Mouse (Mus musculus): ENCODE measurements around the gene Cdc14a. TPM values are rescaled to one million over a fixed set of nuclear protein-coding genes. Genes with fewer than 3 reads are reported as not detected.

Cdc14a gene
- total and polyA plus RNA-seq, 3 experiments = 9.3 to 29.9 (median 18.9) TPM

DNA sequence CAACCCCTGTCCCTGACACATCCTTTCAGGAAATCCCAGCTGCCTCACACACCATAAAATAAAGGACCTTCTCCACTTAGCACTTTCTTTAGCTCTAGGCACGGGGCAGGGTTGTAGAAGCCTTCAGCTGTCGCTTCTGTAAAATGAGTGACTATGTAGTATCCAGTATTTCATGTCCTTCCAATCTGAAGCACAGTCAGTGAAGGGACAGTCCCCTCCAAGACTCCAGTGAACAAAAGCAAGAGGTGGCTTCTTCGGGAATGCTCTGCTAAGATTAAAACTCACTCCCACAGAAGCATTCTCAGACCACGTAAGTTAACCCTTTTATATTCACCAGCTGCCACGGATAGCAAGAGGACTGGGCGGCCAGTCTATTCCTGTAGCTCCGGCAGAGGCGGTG, 14.3 kb downstream of the Cdc14a start:
- ATAC-seq (ENCODE audit: extremely low read depth, insufficient number of reproducible peaks, low FRiP score, poor library complexity, severe bottlenecking) = no peak
- Histone ChIP-seq H3K4me1 (ENCODE audit: insufficient read depth, low read depth, low read length) (peaks cover 4% of the 10 kb centered on the region; the same call in 1 of the 2 replicates), H3K4me3 (ENCODE audit: low read depth, low read length) (no peak overlapping the region), H3K36me3 (replicated peaks) (peaks cover 53% of the 10 kb centered on the region), H3K27me3 (ENCODE audit: insufficient read depth, low read length) (no peaks in the 10 kb centered on the region), H3K9me3 (replicated peaks) (no peaks in the 10 kb centered on the region)
- TF ChIP-seq GATA2 (IDR thresholded peaks at IDR 0.05; ENCODE audit: borderline replicate concordance, low read depth, low read length) (no peak), CTCF (IDR thresholded peaks at IDR 0.05; ENCODE audit: low read depth, low read length) (no peak), GATA1 (IDR thresholded peaks at IDR 0.05; ENCODE audit: borderline replicate concordance, low read length) (no peak), TAL1 (conservative IDR thresholded peaks at IDR 0.05; ENCODE audit: low read depth, low read length) (no peak), POLR2AphosphoS5 (IDR thresholded peaks at IDR 0.05; ENCODE audit: insufficient replicate concordance, low read depth, low read length) (no peak)
- DNase-seq (ENCODE audit: low spot score) = no peak

GRCm38 (mm10) chr3:116408856-116409255, 15.0 kb downstream of the Cdc14a start:
- Histone ChIP-seq H3K4me1 (ENCODE audit: insufficient read depth, low read depth, low read length) (peaks cover 4% of the 10 kb centered on the region; the same call in 1 of the 2 replicates), H3K4me3 (ENCODE audit: low read depth, low read length) (no peak overlapping the region), H3K36me3 (replicated peaks) (peaks cover 51% of the 10 kb centered on the region), H3K27me3 (ENCODE audit: insufficient read depth, low read length) (no peaks in the 10 kb centered on the region), H3K9me3 (replicated peaks) (no peaks in the 10 kb centered on the region)
- no peak for ATAC-seq (ENCODE audit: extremely low read depth, insufficient number of reproducible peaks, low FRiP score, poor library complexity, severe bottlenecking)
- no peak for DNase-seq (ENCODE audit: low spot score)
- TF ChIP-seq CTCF (IDR thresholded peaks at IDR 0.05; ENCODE audit: low read depth, low read length) (no peak), GATA1 (IDR thresholded peaks at IDR 0.05; ENCODE audit: borderline replicate concordance, low read length) (no peak), POLR2AphosphoS5 (IDR thresholded peaks at IDR 0.05; ENCODE audit: insufficient replicate concordance, low read depth, low read length) (no peak), TAL1 (conservative IDR thresholded peaks at IDR 0.05; ENCODE audit: low read depth, low read length) (no peak), GATA2 (IDR thresholded peaks at IDR 0.05; ENCODE audit: borderline replicate concordance, low read depth, low read length) (no peak)

- no peak for DNase-seq (ENCODE audit: low spot score)
- Histone ChIP-seq H3K4me3 (ENCODE audit: low read depth, low read length) (no peak overlapping the region), H3K9me3 (replicated peaks) (no peaks in the 10 kb centered on the region), H3K27me3 (ENCODE audit: insufficient read depth, low read length) (no peaks in the 10 kb centered on the region), H3K36me3 (replicated peaks) (peaks cover 46% of the 10 kb centered on the region), H3K4me1 (ENCODE audit: insufficient read depth, low read depth, low read length) (peaks cover 2% of the 10 kb centered on the region; the same call in 1 of the 2 replicates)
- no peak for ATAC-seq (ENCODE audit: extremely low read depth, insufficient number of reproducible peaks, low FRiP score, poor library complexity, severe bottlenecking)
- TF ChIP-seq CTCF (IDR thresholded peaks at IDR 0.05; ENCODE audit: low read depth, low read length) (no peak), GATA1 (IDR thresholded peaks at IDR 0.05; ENCODE audit: borderline replicate concordance, low read length) (no peak), GATA2 (IDR thresholded peaks at IDR 0.05; ENCODE audit: borderline replicate concordance, low read depth, low read length) (no peak), TAL1 (conservative IDR thresholded peaks at IDR 0.05; ENCODE audit: low read depth, low read length) (no peak), POLR2AphosphoS5 (IDR thresholded peaks at IDR 0.05; ENCODE audit: insufficient replicate concordance, low read depth, low read length) (no peak)
Measured at GRCm38 (mm10) chr3:116405516-116405915, 18.3 kb downstream of the Cdc14a start.

DNA sequence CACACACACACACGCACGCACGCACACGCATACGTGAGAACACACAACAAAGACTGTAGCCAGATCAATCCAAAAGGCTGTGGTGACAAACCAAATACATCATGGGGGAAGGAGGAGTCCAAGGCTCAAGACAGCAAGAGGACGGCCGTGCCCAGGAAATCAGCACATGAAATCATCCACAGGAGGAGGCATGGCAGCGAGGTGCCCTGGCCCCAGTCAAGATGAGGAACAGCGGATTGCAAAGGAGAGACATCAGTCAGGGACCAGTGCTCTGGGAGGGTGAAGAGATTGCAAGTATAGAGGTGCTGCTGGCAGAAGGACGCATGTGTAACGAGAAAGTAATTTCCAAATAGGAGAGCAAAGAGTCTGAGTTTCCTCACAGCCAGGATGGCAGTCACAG, 22.4 kb downstream of the Cdc14a start:
- Histone ChIP-seq H3K27me3 (ENCODE audit: insufficient read depth, low read length) (no peaks in the 10 kb centered on the region), H3K4me3 (ENCODE audit: low read depth, low read length) (no peak overlapping the region), H3K9me3 (replicated peaks) (no peaks in the 10 kb centered on the region), H3K4me1 (ENCODE audit: insufficient read depth, low read depth, low read length) (peaks cover 3% of the 10 kb centered on the region; the same call in 1 of the 2 replicates), H3K36me3 (replicated peaks) (peaks cover 42% of the 10 kb centered on the region)
- DNase-seq (ENCODE audit: low spot score) (no peak), ATAC-seq (ENCODE audit: extremely low read depth, insufficient number of reproducible peaks, low FRiP score, poor library complexity, severe bottlenecking) (no peak)
- TF ChIP-seq CTCF (IDR thresholded peaks at IDR 0.05; ENCODE audit: low read depth, low read length) = no peak
- TF ChIP-seq TAL1 (conservative IDR thresholded peaks at IDR 0.05; ENCODE audit: low read depth, low read length) = no peak
- TF ChIP-seq POLR2AphosphoS5 (IDR thresholded peaks at IDR 0.05; ENCODE audit: insufficient replicate concordance, low read depth, low read length) = no peak
- TF ChIP-seq GATA1 (IDR thresholded peaks at IDR 0.05; ENCODE audit: borderline replicate concordance, low read length) = no peak
- no peak for TF ChIP-seq GATA2 (IDR thresholded peaks at IDR 0.05; ENCODE audit: borderline replicate concordance, low read depth, low read length)

DNA sequence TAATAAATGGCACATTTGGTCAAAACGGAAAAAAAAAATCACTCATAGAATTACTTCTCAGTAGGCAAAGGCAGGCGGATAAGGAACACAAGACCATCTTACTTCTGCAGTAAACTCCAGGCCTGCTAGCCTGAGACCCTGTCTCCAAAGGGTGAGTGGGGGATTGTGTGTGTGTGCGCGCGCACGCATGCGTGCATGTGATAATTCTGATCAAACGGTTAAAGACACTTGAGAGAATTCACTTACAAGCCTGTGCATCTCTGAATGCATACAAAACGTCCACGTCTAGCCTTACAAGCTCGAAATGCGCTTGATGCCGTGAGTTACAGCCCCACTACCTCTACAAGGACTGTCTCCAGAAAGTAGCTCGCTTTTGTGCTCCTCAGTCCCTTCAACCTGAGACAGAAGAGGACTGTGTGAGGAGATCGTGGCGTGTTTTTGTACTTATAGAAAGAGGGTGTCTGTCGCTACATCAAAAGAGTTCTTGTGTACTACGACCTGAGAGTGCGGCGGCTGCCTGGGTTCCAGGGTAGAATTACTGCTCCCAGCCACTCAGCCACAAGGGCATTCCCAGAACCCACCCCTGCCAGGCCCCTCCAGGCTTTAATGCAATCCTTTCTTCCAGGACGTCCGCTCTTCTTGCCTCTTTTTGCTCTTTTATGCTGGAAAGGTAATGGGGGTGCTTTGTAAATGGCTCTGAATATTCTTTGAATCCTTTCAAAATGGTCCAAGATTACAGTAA, 24.3 kb downstream of the Cdc14a start:
- Histone ChIP-seq H3K4me3 (ENCODE audit: low read depth, low read length) (no peak overlapping the region), H3K27me3 (ENCODE audit: insufficient read depth, low read length) (no peaks in the 10 kb centered on the region), H3K9me3 (replicated peaks) (no peaks in the 10 kb centered on the region), H3K4me1 (ENCODE audit: insufficient read depth, low read depth, low read length) (peaks cover 4% of the 10 kb centered on the region; the same call in 1 of the 2 replicates), H3K36me3 (replicated peaks) (peaks cover 41% of the 10 kb centered on the region)
- no peak for TF ChIP-seq GATA2 (IDR thresholded peaks at IDR 0.05; ENCODE audit: borderline replicate concordance, low read depth, low read length)
- TF ChIP-seq TAL1 (conservative IDR thresholded peaks at IDR 0.05; ENCODE audit: low read depth, low read length) = no peak
- no peak for TF ChIP-seq GATA1 (IDR thresholded peaks at IDR 0.05; ENCODE audit: borderline replicate concordance, low read length)
- no peak for TF ChIP-seq POLR2AphosphoS5 (IDR thresholded peaks at IDR 0.05; ENCODE audit: insufficient replicate concordance, low read depth, low read length)
- no peak for TF ChIP-seq CTCF (IDR thresholded peaks at IDR 0.05; ENCODE audit: low read depth, low read length)
- no peak for ATAC-seq (ENCODE audit: extremely low read depth, insufficient number of reproducible peaks, low FRiP score, poor library complexity, severe bottlenecking)
- DNase-seq (ENCODE audit: low spot score) = no peak

- DNase-seq (ENCODE audit: low spot score) = no peak
- Histone ChIP-seq H3K9me3 (replicated peaks) (no peaks in the 10 kb centered on the region), H3K36me3 (replicated peaks) (peaks cover 38% of the 10 kb centered on the region), H3K27me3 (ENCODE audit: insufficient read depth, low read length) (no peaks in the 10 kb centered on the region), H3K4me3 (ENCODE audit: low read depth, low read length) (no peak overlapping the region), H3K4me1 (ENCODE audit: insufficient read depth, low read depth, low read length) (peaks cover 5% of the 10 kb centered on the region; the same call in 1 of the 2 replicates)
- no peak for TF ChIP-seq GATA2 (IDR thresholded peaks at IDR 0.05; ENCODE audit: borderline replicate concordance, low read depth, low read length)
- TF ChIP-seq POLR2AphosphoS5 (IDR thresholded peaks at IDR 0.05; ENCODE audit: insufficient replicate concordance, low read depth, low read length) = no peak
- TF ChIP-seq CTCF (IDR thresholded peaks at IDR 0.05; ENCODE audit: low read depth, low read length) = no peak
- no peak for TF ChIP-seq GATA1 (IDR thresholded peaks at IDR 0.05; ENCODE audit: borderline replicate concordance, low read length)
- no peak for TF ChIP-seq TAL1 (conservative IDR thresholded peaks at IDR 0.05; ENCODE audit: low read depth, low read length)
- ATAC-seq (ENCODE audit: extremely low read depth, insufficient number of reproducible peaks, low FRiP score, poor library complexity, severe bottlenecking) = no peak
Measured at GRCm38 (mm10) chr3:116398543-116398942, 25.3 kb downstream of the Cdc14a start.

Data from G1E (cell line).